Mouse (Mus musculus) heart, embryonic 12.5 days (tissue): ENCODE results near the gene Olfr46. TPM values are rescaled to one million over a fixed set of nuclear protein-coding genes. Genes with fewer than 3 reads are reported as not detected.
"Not testable (repeated sequence)": the region's sequence is repeated elsewhere in the genome, so short reads cannot be mapped to it uniquely, and the experiment has no call there.

Source experiments
- ATAC-seq: fragments of 200-750 bp; cut with Nextera tagmentation; 2 replicates; pipeline ENCODE4 v1.8.0; 2017; ENCODE audit warnings: moderate TSS enrichment, moderate library complexity; ENCODE audit not compliant: insufficient number of reproducible peaks, low FRiP score
- H3K27ac ChIP-seq: fragments of 300-500 bp; sonication (generic); 2 replicates; pipeline ENCODE4 v1.5.1; 2016; ENCODE audit warnings: mild to moderate bottlenecking, moderate library complexity; ENCODE audit not compliant: poor library complexity, severe bottlenecking
- H3K27me3 ChIP-seq: fragments of 300-500 bp; sonication (generic); replicated peaks from 2 replicates; pipeline ENCODE4 v1.6.1; 2016; ENCODE audit warnings: mild to moderate bottlenecking, moderate library complexity
- H3K36me3 ChIP-seq: fragments of 300-500 bp; sonication (generic); 2 replicates; pipeline ENCODE4 v1.6.1; 2016; ENCODE audit warnings: mild to moderate bottlenecking, moderate library complexity
- H3K4me1 ChIP-seq: fragments of 300-500 bp; sonication (generic); replicated peaks from 2 replicates; pipeline ENCODE4 v1.6.1; 2016; ENCODE audit warnings: mild to moderate bottlenecking
- H3K4me2 ChIP-seq: fragments of 300-500 bp; sonication (generic); 2 replicates; pipeline ENCODE4 v1.6.1; 2016; ENCODE audit warnings: mild to moderate bottlenecking, moderate library complexity
- H3K4me3 ChIP-seq: fragments of 300-500 bp; sonication (generic); 2 replicates; pipeline ENCODE4 v1.5.1; 2016; ENCODE audit warnings: mild to moderate bottlenecking
- H3K9ac ChIP-seq: fragments of 300-500 bp; sonication (generic); 2 replicates; pipeline ENCODE4 v1.6.1; 2016; ENCODE audit warnings: mild to moderate bottlenecking, moderate library complexity
- H3K9me3 ChIP-seq: fragments of 300-500 bp; sonication (generic); replicated peaks from 2 replicates; pipeline ENCODE4 v1.6.1; 2016; ENCODE audit warnings: mild to moderate bottlenecking, moderate library complexity
- WGBS: fragments of 180-500 bp; shearing (Covaris S2); methylation state at CpG from one replicate; pipeline ENCODE4 v1.1.7; 2016; 5-methylcytosine and 5-hydroxymethylcytosine counted together
- polyA plus RNA-seq: library from polyadenylated mRNA; unstranded; fragments of >200 nt; fragmentation: Nextera tagmentation; extraction: Ambion mirVana; gene quantifications from 2 replicates; pipeline ENCODE4 v1.2.1, GENCODE M21; 2016

Olfr46 gene
- polyA plus RNA-seq, result 0.03 TPM in 1 of 2 replicates, not detected in the other

DNA sequence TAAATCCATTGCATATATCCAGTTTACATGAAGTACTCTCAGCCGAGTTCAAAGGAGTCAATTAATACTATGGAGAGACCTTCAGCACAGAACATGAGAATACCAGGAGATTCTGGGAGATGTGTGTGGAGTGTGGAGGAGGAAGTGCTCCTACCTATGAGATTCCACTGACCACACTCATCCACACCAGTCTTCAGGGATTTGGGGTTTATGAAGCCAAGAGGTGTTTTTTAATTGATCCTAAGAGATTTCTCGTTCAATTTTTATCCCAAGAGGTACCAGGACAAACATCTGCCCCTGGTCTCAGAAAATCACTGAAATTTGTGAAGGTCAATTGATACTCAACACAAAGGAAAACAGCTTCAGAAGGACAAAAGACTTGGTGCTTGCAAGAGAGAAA, at the start of gene Olfr46:
TSS of gene Olfr46 (plus strand) at position 301 of the 400 bp plus-strand sequence.
- not testable (repeated sequence) for ATAC-seq, H3K4me1 ChIP-seq, H3K27me3 ChIP-seq, H3K9ac ChIP-seq, H3K9me3 ChIP-seq, H3K4me3 ChIP-seq, H3K4me2 ChIP-seq, H3K36me3 ChIP-seq, H3K27ac ChIP-seq
- WGBS, result 63% methylated on average over 2 of the region's 2 CpGs

DNA sequence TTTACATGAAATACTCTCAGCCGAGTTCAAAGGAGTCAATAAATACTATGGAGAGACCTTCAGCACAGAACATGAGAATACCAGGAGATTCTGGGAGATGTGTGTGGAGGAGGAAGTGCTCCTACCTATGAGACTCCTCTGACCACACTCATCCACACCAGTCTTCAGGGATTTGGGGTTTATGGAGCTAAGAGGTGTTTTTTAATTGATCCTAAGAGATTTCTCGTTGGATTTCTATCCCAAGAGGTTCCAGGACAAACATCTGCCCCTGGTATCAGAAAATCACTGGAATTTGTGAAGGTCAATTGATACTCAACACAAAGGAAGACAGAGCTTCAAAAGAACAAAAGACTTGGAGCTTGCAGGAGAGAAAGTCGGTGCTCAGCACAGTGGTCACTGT, 33.5 kb upstream of the Olfr46 start, which contains the start of gene Olfr538:
TSS of gene Olfr538 (plus strand) at position 301 of the 400 bp plus-strand sequence.
- H3K9ac ChIP-seq, result no peak within 1 kb of the TSS
- no peaks in the 10 kb centered on the region for H3K27me3 ChIP-seq
- H3K4me3 ChIP-seq, result no peak within 1 kb of the TSS
- H3K9me3 ChIP-seq, result no peaks in the 10 kb centered on the region; the same call in 1 of the 2 replicates
- no peaks in the 10 kb centered on the region for H3K4me1 ChIP-seq
- H3K36me3 ChIP-seq, result no peaks in the 10 kb centered on the region
- 61% methylated on average over 3 of the region's 3 CpGs for WGBS
- no peak within 1 kb of the TSS for H3K27ac ChIP-seq
- ATAC-seq, result no peak
- no peak within 1 kb of the TSS for H3K4me2 ChIP-seq

DNA sequence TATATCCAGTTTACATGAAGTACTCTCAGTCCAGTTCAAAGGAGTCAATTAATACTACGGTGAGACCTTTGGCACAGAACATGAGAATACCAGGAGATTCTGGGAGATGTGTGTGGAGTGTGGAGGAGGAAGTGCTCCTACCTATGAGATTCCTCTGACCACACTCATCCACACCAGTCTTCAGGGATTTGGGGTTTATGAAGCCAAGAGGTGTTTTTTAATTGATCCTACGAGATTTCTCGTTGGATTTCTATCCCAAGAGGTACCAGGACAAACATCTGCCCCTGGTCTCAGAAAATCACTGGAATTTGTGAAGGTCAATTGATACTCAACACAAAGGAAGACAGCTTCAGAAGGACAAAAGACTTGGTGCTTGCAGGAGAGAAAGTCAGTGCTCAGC, 27.6 kb downstream of the Olfr46 start, which contains the start of gene Olfr61:
TSS of gene Olfr61 (plus strand) at position 301 of the 400 bp plus-strand sequence.
- not testable (repeated sequence) for H3K9ac ChIP-seq, H3K36me3 ChIP-seq, ATAC-seq, H3K4me2 ChIP-seq, H3K9me3 ChIP-seq, H3K27me3 ChIP-seq, H3K4me1 ChIP-seq, H3K27ac ChIP-seq, H3K4me3 ChIP-seq
- WGBS, result 74% methylated on average over 3 of the region's 3 CpGs

DNA sequence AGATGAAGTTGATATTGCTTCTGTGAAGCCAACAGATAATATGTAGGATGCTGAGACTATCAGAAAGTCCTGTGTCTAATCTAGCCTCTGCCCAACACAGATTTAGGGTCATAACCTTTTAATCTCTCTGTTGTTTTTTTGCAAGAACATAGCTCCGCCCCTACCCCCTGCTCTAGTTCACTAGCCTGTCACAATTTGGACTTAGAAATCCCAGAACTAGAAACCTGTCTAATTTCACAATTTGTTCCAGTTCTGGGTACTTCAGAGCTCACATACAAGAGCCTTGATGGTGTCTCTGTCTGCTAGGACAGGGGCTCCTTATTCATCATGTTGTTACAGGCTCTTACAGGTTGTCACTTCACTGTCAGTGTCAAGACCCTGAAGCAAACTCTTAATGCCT, 29.5 kb downstream of the Olfr46 start:
- ATAC-seq, result no peak

DNA sequence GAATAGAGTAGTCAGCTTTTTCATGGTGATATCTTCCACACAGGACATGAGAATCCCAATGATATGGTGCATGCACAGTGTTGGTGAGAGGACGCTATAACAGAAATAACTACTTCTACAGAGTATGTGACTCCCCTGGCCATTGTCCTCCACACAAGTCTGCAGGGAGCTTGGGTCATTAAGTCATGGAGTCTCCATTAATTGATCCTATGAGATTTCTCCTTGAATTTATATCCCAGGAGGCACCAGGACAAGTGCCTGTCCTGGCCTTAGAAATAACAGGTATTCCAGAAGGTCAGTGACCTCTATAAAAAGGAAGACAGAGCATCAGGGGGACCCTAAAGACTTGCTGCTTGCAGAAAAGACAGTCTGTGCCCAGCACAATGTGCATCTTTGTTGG, 45.1 kb downstream of the Olfr46 start, which contains the start of gene Olfr53:
TSS of gene Olfr53 (plus strand) at position 301 of the 400 bp plus-strand sequence.
- Histone ChIP-seq H3K4me3 (no peak within 1 kb of the TSS), H3K4me1 (no peaks in the 10 kb centered on the region), H3K27me3 (no peaks in the 10 kb centered on the region), H3K4me2 (no peak within 1 kb of the TSS), H3K9me3 (0 out of 2 replicates have a peak, but pooled peaks cover 2% of the 10 kb centered on the region), H3K36me3 (no peaks in the 10 kb centered on the region), H3K27ac (no peak within 1 kb of the TSS), H3K9ac (no peak within 1 kb of the TSS)
- ATAC-seq, result no peak
- 66% methylated on average over 1 of the region's 1 CpGs for WGBS

More for the DNA sequence above, 29.5 kb downstream of the Olfr46 start:
- Histone ChIP-seq H3K4me3 (no peak overlapping the region), H3K36me3 (no peaks in the 10 kb centered on the region), H3K9me3 (no peaks in the 10 kb centered on the region; the same call in 1 of the 2 replicates), H3K4me1 (no peaks in the 10 kb centered on the region), H3K27me3 (no peaks in the 10 kb centered on the region), H3K4me2 (no peak overlapping the region), H3K27ac (no peak overlapping the region), H3K9ac (no peak overlapping the region)
- 67% methylated on average over 1 of the region's 1 CpGs for WGBS

DNA sequence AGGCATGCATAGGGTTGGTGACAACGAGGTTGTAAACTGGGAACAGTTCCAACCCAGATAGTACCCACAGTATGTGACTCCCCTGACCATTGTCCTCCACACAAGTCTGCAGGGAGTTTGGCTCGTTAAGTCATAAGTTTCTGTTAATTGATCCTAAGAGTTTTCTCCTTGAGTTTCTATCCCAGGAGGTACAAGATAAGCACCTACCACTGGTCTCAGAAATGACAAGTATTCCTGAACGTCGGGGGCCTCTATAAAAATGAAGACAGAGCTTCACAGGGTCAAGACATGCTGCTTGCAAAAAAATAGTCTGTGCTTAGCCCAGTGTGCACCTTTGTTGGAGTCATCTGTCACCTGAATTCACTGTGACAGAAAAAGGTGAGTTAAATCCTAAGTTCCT, 58.6 kb downstream of the Olfr46 start, which contains the start of gene Olfr539:
TSS of gene Olfr539 (plus strand) at position 301 of the 400 bp plus-strand sequence.
- WGBS, result 65% methylated on average over 4 of the region's 4 CpGs
- ATAC-seq, result no peak

More for the DNA sequence above, 58.6 kb downstream of the Olfr46 start, which contains the start of gene Olfr539:
- Histone ChIP-seq H3K4me1 (no peaks in the 10 kb centered on the region), H3K9me3 (no peaks in the 10 kb centered on the region), H3K4me3 (no peak within 1 kb of the TSS), H3K27ac (no peak within 1 kb of the TSS), H3K9ac (no peak within 1 kb of the TSS), H3K27me3 (no peaks in the 10 kb centered on the region), H3K4me2 (no peak within 1 kb of the TSS), H3K36me3 (no peaks in the 10 kb centered on the region)

Other genes with a start within 250 kb of the Olfr46 start
- not detected in 2 replicates for gene Olfr60, start 239.6 kb upstream of the Olfr46 start, polyA plus RNA-seq
- not detected in 2 replicates for gene Olfr530, start 224.9 kb upstream of the Olfr46 start, polyA plus RNA-seq
- gene Olfr531, start 198.4 kb upstream of the Olfr46 start, polyA plus RNA-seq, result not detected in 2 replicates
- gene Olfr532, start 179.6 kb upstream of the Olfr46 start, polyA plus RNA-seq, result not detected in 2 replicates
- not detected in 2 replicates for gene Olfr533, start 137.9 kb upstream of the Olfr46 start, polyA plus RNA-seq
- not detected in 2 replicates for gene Olfr535, start 117.1 kb upstream of the Olfr46 start, polyA plus RNA-seq
- gene Olfr536, start 93.9 kb upstream of the Olfr46 start, polyA plus RNA-seq, result not detected in 2 replicates
- gene Olfr538, start 33.4 kb upstream of the Olfr46 start, polyA plus RNA-seq, result not detected in 2 replicates
- gene Olfr61, start 27.7 kb downstream of the Olfr46 start, polyA plus RNA-seq, result not detected in 2 replicates
- gene Olfr53, start 45.2 kb downstream of the Olfr46 start, polyA plus RNA-seq, result not detected in 2 replicates
- not detected in 2 replicates for gene Olfr539, start 58.7 kb downstream of the Olfr46 start, polyA plus RNA-seq
- not detected in 2 replicates for gene Olfr45, start 80.7 kb downstream of the Olfr46 start, polyA plus RNA-seq
- not detected in 2 replicates for gene Olfr541, start 96.0 kb downstream of the Olfr46 start, polyA plus RNA-seq
- gene Cyp2e1, start 162.5 kb downstream of the Olfr46 start, polyA plus RNA-seq, result not detected in 2 replicates
- 0.13 and 0.31 TPM in 2 replicates for gene Syce1, start 186.6 kb downstream of the Olfr46 start, polyA plus RNA-seq
- 0.95 and 0.96 TPM in 2 replicates for gene Zfp941, start 220.9 kb downstream of the Olfr46 start, polyA plus RNA-seq
- 0.55 TPM in 1 of 2 replicates, not detected in the other for gene Urah, start 233.7 kb downstream of the Olfr46 start, polyA plus RNA-seq
- not detected in 2 replicates for gene Scgb1c1, start 244.3 kb downstream of the Olfr46 start, polyA plus RNA-seq
- gene Odf3, start 246.5 kb downstream of the Olfr46 start, polyA plus RNA-seq, result not detected in 2 replicates